Mouse (Mus musculus): ENCODE data around the gene Gm5799.
"Not testable (repeated sequence)": the region's sequence is repeated elsewhere in the genome, so short reads cannot be mapped to it uniquely, and the experiment has no call there.

Gm5799 gene

DNA sequence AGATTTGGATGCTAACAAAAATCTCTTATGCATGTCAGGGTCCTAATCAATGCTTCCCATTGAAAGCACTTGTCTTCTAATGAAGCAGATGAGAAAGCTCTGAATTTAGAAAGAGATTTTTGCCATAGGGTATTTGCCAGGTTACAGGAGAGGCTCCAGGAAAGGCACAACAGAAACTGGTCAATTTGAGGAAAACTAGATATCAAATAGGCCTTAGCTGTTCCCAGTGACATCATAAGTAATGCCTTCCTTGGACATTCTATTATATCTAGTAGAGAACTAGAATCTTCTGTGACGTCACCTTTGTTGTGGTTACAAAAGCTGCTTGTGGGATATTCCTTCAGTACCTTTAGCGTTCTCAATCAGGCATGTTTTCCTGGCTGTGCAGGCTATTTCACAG is at the start of gene Gm5799:
TSS of gene Gm5799 (plus strand) at position 301 of the 400 bp plus-strand sequence.
- not testable (repeated sequence) for DNase-seq

DNA sequence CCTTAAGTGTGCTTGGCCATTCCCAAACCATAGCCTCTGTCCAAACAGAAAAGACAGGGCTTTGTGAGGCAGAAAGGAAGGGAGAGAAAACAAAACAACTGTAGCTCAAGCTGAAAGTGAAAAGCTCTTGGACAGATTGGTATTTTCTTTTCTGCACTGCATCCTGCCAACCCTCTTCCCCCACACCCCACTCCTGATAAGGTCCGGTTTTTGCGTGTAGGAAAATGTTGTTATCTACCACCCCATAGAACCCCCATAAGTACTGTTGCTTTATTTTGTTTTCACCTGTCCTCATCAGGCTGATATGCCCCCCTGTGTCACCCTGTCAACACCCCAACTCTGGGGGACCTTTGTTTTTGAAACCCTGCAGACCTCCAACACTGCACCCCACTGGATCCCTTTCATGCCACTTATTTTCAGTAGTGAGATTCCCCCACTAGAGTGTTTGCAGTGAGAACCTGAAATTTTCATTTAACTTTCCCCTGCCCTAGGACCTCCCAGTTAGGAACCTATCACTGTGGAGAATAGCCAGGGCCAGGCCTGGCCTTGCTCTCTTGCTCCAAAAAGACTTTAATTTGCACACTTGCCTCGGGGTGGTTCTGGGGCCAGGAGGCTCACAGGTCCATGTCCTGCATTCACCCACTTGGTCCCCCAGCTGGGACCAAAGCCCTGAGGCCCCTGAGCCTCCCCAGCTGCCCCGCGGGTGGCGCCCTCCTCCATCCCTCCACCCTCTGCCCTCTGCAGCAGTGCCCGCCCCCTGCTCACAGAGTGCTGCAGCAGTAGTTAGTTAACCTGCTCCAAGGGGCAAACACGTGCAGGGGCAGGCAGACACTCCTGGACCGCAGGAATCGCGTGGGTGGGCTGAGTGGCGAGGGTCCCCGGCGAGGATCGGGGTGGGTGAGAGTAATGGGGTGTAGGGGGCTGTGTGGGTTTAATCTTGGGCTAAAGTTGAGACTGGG is 12.0 kb upstream of the Gm5799 start:
- DNase-seq = not testable (repeated sequence)

DNA sequence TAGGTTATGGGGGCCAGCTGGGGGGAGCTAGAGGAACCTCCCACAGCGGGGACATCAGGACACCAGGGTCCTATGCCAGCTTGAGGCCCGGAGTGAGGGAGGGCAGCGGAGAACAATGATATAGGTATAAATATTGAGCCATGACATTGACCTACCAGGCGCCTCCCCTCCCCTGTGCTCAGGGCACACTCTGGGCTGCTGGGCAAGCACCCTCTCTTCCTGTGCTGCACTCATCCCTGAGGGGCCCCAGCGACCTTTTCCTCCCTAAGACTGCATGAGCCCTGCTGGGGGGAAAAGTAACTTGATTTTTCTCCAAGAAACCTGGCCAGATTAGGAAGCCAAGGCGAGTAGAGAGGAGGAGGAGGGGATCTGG is 11.4 kb upstream of the Gm5799 start:
- not testable (repeated sequence) for DNase-seq

DNA sequence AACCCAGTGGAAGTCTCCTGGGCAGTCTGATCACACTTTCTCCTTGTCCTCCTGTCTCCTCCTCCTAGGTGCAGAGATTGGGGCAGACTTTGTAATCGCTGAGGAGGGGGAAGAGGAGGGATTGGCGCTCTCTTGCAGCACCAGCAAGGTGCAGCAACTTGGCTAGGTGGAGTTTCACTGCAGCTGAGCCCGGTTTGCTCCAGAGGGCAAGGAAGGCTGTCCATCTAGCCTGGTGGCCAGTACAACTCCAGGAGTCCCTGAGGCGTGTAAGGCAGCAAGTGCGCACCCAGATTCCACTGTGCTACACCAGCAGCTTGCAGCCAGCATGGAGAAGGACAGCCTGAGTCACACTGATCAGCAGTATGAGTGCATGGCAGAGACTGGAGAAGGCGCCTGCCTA is 11.0 kb upstream of the Gm5799 start:
- peak; percentile 4 to 11 for DNase-seq

DNA sequence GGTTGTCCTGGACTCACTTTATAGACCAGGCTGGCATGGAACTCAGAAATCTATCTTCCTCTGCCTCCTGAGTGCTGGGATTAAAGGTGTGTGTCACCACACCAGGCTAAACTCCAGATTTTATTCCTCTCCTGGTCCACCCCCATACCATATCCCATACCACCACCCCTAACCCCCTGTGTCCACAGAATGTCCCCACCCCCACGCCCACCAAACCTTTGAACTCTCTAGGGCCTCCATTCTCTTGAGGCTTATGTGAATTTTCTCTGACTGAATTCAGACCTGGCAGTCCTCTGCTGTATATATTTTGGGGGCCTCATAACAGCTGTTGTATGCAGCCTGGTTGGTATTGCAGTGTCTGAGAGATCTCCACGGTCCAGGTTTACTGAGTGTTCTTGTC is 5.2 kb upstream of the Gm5799 start:
- DNase-seq = peak in 1 of 2 experiments; percentile 4

DNA sequence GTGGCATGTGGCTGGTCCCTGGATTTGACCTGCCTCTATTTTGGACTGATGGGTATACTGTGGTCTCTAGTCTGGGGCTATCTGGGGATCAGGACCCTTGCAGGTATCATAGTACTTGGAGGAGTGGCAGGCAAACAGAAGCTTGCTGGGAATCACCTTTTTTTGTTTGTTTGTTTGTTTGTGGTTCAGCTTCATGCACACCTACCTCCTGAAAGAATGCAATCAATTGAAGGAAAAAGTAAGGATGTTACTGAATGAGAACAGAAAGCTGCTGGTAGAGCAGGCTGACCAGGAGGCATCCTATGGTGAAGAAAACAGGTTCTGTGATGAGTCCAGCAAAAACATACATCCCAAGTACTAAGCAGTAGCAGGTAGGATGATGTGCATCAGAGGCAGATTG is 2.9 kb downstream of the Gm5799 start:
- DNase-seq = not testable (repeated sequence)

DNA sequence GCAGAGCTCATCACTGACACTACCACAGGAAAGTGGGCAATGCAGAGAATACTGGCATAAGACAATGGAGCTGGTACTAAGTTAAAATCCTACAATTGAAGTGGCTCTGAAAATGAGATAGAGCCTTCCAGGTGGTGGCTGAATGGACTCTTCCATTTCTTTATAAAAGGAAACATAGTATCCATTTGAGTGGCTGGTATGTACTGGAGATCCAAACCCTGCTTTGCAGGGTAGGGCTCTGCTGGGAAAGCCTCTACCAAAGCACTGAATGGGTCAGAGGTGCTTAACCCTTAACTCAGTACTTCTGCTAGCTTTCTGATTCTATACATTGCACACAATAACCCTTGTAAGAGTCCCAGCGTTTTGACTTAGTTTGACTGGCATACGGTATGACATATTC is 8.9 kb downstream of the Gm5799 start:
- DNase-seq = not testable (repeated sequence)

DNA sequence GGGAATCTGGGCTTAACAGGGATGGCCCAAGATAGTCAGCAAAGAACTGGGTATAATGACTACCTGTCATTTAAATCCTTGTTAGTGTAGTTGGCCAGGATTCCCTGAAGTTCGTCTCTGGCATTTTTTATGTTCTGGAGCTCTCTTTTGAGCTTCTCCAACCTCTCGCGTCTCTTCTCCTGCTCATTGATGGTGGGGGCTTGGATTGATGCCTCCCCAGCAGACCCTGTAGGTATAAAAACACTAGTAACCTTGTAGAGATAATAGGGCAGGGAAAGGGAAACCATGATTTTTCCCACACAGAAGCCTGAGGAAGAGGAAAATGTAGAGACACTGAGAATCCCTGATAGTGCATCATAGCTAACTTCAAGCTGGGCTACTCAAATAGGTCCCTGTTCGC is 34.6 kb downstream of the Gm5799 start:
- not testable (repeated sequence) for DNase-seq

DNA sequence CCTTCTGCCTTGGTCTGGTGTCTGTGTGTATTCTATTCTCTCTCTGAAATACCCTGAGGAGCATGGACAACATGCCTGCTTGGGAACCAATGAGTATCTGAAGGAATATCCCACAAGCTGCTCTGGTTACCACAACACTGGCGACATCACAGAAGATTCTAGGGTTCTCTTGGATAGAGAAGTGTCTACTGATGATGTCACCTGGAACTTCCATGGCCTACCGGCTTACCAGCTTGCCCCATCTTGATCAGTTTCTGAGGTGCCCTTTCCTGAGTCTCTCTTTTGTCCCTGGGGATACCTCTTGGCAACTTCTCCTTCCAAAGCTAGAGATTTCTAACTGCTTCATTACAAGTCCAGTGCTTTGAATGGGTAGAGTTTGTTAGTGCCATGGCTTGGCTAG is 35.7 kb downstream of the Gm5799 start, which contains the start of gene Gm17654:
TSS of gene Gm17654 (minus strand) at position 101 of the 400 bp plus-strand sequence.
- DNase-seq = not testable (repeated sequence)
